Mouse (Mus musculus) erythroblast, adult 5-6 weeks (primary cell): ENCODE measurements at regions not wholly inside any gene's neighbourhood (a gene's known extent, or its start where the extent isn't known, plus 50 kb on each side); places are given as distances from the start of the nearest gene placed in this dataset.

Source experiments
- ATAC-seq: replicated peaks from 2 replicates; pipeline ENCODE4 v1.8.0; 2016; ENCODE audit warnings: moderate number of reproducible peaks, mild to moderate bottlenecking, moderate TSS enrichment, inconsistent platforms; ENCODE audit not compliant: poor library complexity, low FRiP score, severe bottlenecking

DNA sequence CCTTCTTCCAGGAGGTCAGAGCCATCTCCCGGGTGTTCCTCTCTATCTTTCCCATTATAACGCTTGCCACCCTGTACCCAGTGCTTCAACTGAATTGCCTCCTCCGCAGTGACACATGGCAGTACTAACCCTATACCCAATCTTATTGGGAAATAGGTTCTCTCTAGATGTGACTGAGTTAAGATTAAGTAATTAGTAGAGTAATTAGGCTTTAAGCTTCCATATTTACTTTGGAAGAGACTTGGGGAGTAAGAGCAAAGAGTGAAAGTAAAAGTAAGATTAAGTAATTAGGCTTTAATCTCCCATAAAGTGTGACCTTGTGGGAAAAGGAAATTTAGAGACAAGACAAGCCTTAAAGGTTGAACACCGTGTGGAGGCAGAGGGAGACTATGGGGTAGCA lies 148.7 kb upstream of the Prok2 start:
- no peak for ATAC-seq

DNA sequence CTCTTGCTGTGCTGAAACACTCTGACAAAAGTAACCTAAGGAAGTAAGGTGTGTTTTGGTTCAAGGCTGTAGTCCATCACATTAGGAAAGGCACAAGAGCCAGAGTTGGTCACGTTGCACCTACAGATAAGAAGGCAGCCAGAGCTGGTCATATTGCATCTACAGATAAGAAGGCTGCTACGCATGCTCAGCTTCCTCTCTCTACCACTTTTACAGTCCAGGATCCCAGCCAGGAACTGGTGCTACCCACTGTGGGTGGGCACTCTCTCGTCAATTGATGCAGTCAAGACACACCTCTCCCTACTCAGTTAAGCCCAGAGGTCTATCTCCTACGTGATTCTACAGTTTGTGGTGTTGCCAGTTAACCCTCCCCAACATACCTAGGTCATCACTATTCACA lies 147.8 kb upstream of the Prok2 start:
- ATAC-seq: no peak

DNA sequence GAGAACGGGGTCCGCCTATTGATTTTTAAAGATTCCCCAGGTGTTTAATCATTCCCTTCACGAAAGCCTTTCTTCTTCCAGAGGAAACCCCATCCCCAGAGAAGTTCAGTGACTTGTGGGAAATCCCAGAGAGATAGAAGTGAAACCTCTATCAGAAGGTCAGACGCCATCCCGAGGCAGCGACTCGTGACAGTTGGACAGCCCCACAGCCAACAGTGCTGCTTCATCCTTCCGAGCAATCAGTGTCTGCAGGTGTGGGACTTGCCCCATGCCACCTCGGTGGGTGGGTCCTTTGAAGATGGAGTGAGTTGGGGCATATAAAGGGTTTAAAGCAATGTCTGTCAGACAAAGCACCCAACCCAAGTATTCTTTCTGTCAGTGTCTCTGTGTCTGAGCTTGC lies 139.9 kb upstream of the Prok2 start:
- ATAC-seq: no peak

DNA sequence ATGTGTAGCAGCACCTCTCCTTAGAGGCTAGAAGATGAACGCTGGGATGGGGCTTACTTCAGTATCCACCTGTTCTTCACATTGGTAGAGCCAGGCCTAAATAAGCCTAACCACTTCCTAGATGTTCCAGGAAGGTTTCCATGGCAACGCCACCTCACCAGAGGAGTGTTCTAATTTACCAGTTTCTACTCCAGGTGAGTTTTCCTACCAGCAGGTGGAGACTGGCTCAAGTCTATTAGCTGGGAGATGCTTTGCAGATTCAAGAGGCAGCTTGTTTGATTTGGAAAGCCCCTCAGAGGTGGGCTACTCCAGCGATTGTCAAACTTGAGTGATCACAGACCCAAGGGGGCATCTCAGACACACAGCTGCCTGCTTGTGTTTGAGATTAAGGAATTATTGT lies 138.8 kb upstream of the Prok2 start:
- no peak for ATAC-seq

DNA sequence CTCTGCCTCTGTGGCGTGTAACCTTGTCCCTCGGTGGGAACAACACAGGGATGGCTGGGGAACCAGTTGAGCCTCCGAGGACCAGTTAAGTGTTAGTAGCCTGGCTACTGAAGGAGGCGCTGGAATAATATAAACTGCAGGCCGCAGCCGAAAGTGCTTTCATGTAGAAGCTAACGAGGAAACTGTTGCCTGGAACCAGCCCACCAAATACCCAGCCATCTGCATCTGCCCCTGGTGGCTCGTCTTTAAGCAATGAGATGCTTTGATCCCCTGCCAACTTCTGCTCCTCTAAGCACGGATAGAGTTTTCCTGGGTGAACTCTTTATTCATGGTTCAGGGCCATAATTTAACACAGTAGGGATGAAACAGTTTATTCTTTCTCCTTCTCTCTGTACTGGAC lies 137.2 kb upstream of the Prok2 start:
- ATAC-seq: no peak

DNA sequence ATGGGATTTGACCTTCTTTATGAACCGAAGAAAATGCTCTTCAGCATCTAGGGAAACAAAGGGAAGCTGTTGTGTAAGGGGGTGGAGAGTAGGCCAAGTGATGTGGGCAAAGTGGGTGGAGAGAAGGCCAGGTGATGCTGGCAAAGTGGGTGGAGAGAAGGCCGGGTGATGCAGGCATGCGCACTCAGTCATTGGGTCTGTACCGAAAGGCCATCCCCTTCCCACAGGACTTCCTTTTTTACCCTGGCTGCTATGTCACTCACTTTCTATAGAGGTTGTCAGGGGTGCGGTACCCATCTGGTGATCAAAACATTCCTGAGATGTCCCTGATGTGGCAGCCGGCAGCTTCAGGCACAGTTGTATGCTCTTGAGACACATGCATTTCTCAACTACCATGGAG lies 131.2 kb upstream of the Prok2 start:
- no peak for ATAC-seq

DNA sequence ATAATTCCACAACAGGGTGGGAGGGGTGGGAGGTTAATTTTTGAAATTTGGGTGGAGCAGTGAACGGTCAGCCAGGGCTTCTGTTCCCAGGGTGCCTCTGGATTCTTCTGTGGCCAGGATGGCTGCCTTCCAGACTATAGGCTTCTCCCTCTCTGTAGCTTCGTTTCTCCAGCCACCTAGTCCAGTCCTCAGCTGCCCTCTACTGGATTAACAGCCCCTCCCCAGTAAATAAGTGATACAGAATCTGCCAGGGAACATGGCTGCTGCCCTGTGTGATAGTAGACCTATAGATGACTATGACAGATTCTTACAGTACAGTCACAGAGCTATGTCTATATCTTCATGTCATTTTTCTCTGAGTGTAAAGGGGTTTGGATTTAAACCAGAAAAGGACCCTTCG lies 127.5 kb upstream of the Prok2 start:
- no peak for ATAC-seq

DNA sequence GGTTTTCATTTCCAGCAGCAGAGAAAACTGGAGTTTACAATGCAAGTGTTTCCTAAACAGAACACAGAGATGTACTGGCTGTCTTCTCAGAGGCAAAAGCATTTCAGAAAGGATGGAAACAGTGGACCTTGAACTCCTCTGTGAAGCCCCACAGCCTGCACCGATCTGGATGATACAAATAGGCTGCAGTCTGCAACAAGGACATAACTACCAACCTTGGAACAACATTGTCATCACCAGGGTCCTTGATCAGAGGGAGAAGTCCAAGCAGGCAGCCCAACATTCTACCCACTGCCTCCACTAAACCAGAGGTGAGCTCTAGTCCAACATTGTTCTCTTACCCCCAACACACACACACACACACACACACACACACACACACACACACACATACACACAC lies 124.5 kb upstream of the Prok2 start:
- no peak for ATAC-seq

DNA sequence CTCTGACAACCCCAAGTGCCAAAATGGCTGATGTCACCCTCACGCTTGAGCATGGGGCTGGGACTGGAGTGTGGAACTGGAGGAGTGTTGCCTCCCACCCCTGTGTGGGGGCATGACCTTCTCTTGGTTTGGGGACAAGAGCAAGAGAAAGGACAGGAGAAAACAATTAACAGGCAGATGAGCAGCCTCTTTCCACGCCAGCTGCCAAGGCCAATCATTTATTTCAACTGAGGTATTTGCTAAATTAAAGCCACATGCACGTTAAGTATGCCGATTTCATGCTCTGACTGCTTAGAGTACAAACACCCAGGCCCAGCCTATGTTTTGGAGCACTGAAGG lies 119.3 kb upstream of the Prok2 start:
- ATAC-seq: no peak

DNA sequence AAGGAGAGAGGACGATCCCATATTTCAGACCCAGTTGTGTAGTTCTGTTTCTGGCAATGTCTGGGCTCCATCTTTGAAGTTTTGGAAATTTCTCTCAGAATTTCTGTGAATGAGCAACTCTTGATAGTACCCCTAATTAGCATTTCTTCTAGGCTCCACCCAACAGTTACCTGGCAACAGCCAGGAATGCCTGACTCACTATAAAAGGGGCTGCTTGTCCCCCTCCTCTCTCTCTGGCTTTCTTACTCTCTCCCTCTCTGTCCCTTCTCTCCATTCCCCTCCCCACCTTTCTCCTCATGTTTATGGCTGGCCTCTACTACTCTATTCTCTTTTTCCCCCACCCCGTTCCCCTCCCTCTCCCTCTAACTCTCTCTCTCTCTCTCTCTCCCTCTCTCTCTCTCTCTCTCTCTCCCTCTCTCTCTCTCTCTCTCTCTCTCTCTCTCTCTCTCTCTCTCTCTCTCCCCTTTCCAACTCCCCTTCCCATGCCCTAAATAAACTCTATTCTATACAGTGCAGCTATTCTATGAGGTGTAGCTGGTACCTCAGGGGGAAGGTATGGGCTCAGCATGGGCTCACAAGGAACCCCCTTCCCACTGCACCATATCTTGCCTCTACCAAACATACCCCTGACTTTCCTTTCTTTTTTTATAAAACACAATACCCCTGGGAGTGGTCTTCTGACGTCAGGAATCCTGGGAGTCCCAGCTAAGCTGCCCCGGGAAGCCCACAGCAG lies 118.7 kb upstream of the Prok2 start:
- ATAC-seq: no peak

DNA sequence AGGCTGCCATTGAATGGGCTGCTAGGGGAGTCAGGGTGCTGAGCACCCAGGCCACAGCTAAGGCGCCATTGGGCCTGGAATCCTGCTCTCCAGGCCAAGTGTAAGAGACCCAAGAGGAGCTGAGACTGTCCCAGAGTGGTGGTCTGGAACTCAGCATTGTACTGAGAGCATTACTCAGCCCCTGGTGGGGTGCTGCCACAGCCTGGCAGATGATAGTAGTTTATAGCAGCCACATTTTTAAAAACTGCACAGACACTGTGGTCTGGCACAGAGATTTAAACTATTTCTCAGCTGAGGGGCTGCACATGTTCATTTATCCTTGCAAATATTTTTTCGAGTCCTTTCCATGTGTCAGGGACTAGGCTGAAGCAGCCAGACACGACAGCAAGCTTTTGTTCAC lies 117.3 kb upstream of the Prok2 start:
- no peak for ATAC-seq

DNA sequence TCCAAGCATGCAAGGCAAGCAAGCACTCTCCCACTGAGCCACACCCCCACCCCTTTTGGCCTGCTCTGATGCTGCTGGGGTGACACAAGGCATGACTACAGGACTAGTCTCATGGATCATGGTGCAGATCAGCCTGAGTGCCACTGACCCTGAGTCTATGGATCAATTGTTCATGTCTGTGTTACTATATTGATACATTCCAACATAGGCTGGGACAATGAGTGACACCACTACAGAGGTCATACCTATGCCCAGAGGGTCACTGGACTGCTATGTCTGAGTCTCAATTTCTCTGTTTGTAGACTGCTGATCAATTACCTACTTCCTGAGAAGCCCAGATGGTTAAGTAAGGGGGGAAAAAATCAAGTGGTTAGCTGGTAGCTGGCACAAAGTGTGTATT lies 116.5 kb upstream of the Prok2 start:
- ATAC-seq: no peak

DNA sequence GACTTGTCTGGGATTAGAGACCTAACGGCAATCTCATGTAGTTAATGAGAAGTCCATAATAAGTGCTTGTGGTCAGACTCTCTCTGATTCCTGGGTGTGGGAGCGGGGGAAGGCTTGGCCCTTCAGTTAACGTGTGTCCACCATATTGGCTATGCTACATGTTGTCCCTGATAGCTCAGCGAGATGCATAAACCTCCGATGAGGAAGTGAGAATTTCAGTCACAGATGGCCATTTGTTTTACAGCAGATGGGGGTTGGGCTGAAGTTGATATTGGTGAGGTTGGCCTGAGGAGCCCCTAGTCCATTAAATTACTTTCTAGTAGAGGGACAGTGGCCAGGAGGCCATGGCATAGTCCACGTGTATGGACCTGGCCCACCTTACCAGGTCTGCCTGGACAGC lies 114.6 kb upstream of the Prok2 start:
- no peak for ATAC-seq

DNA sequence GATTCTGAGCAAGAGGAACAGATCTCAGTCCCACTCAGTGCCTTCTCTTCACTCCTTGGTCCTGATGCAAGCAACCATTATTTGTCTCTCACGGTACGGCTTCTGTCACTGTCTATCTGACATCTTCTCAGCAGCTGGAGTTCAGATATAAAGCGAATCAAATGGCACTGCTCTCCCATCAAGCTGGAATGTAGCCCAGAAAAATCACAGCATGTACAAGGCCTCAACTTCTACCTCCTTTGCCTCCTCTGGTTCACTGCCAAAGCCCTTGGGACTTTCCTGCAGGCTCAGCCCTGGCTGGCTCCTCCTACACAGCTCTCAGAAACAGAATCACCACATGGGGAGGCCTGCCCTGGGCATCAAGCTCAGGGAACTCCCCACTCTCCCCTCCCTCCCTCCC lies 107.1 kb upstream of the Prok2 start:
- no peak for ATAC-seq

DNA sequence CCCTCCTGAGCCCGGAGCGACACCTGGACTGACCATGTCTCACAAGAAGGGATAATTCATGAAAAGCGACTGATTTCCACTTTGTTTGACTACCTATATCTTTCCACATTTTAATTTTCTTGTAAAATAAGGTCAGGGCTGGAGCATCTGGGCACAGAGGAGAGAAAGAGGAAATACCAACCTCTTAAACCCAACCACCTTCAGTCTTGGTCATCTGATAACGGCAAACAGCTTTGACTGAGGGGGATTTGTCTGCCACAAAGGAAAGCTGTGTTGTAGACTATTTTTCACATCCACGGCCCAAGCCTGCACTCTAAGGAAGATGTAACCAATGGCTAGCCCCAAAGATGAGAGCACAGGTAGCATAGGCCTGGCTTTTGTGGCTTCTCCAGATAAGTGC lies 101.4 kb upstream of the Prok2 start:
- ATAC-seq: no peak

DNA sequence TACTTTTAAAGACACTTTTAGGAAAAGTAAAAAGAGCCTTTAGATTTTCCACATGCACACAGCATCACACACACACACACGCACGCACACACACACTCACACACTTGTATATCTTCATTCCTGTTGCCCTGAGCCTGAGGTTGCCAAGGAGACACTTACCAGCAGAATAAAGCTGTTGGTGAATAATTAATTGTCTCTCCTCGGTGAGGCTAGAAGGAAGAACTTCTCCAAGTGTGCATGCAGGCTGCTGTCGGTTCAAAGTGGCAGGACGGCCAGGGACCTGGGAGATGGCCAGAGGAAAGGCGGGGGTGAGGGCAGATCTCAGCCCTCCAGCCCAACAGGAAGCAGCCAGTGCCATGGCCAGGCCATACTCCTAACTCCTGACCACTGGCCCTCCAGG lies 98.6 kb upstream of the Prok2 start:
- no peak for ATAC-seq

DNA sequence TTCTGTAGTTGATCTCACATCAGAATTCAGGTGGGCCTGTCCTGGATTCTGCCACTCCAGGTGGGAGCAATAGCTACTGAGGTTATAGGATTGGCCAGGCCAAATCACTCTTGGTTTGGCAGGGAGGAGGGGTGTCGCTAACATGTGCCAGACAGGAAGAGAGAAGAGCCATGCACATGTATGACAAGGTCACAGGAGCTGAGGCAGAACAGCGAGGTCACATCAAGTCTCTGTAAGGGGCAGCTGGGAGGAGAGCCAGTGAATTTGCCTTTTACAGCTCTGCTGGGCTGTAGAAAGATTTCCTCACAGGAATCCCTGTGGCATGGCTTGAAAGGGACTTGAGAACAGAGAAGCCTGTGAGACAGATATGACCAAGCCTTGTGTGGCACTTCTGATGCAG lies 96.3 kb upstream of the Prok2 start:
- no peak for ATAC-seq

DNA sequence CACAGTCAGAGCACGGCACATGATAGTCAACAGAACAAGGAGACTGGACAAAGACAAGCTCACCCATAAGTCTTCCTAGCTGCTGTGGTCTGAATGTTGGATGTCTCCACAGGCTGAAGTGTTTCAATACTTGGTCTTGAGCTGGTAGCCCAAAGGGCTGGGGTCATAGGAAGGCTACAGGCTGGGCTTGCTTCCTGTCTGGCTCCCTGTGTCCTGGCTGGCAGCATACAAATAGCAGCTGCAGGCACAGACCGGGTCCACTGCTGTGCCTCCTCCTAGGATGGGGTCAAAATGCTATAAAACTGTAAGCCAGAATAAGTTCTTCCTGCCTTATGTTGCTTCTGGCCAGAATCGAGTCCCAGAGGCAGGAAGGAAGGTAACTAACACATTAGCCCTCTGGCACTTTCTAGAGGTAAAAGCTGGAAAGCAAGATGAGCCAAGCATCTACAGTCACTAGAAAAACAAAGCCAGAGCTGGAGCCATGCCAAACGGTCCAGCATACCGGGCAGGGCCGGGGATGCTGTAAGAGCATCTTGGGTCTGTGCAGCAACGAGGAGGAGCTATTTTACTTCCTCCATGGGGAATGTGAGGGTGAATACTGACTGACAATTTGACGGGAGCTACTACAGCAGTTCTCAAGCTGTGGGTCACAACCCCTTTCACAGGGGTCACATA lies 93.2 kb upstream of the Prok2 start:
- ATAC-seq: no peak

DNA sequence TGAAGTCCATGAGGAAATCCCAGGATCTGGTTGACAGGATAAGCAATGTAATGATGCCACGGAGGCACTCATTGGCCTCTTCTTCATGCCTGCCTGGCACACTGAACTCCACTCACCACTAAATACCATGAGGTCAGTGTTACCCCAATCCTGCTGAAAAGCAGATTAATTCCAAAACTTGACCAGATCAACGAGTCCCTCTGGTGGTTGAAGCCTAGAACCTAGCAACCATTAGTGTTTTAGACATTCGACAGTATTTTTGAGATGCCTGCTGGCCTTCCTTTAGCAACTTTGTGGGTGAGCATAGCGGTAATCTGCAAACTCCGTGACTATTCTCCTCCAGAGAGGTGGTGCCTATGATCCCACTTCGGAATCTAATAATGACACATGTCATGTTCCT lies 92.3 kb upstream of the Prok2 start:
- no peak for ATAC-seq

DNA sequence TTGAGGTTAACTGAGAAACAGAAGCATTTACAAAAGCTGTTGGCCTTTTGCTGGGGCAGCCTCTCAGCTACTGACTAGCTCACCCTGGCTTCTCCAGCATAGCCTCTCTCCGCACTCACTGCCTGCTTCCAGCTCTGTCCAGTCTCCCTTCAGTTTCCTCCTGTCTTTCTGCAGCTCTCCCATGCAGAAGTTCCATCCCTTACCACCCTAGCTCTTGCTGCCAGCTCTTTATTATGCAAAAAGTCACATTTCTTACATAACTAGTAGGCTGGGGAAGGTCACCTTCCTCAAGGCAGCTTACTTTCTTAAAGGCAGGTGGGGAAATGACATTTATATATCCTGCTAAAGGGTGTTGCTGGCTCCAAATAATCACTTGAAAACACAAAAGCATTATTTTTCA lies 91.1 kb upstream of the Prok2 start:
- ATAC-seq: no peak

DNA sequence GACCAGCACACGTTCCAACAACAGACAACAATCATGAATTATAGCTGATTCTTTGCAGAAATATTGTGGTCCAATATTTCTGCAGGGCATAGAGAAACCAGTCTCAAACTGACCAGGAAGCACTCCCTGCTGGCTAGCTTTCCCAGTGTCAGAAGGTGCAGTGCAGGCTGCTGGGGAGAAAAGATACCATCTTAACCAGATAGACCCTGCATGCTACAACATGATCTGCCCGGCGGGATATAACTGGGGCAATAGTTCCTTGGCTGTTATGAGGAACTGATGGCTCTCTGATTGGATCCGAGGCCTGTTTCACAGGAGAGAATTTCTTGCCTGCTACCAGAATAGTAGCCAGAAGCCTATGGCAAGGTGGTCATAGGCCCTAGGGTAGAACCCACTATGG lies 86.9 kb upstream of the Prok2 start:
- no peak for ATAC-seq

DNA sequence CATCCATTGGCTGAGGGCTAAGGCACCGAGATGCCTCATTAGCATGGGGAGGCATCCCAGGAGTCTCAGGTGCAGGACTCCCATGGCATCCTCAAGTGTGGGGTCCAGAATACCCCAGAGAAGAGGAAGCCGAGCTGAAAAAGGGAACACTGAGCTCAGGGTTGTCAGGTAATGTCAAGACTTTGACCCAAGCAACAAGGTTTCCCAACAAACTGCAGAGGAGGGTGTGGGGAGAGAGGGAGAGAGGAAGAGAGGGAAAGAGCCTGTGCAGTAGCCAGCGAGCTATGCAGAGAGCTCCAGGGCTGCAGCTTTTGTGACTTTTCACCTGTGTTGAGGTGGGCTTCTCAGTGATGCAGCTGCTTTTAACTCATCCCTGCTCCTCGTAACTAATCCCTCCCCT lies 85.7 kb upstream of the Prok2 start:
- no peak for ATAC-seq
